Mouse (Mus musculus) small intestine, adult 2 months (tissue): ENCODE data around the gene Pknox2.

Experiments
- CTCF ChIP-seq: fragments of 200-500 bp; IDR thresholded peaks from 2 replicates; pipeline ENCODE4 v1.5.1; 2012; ENCODE audit warnings: low read depth, mild to moderate bottlenecking, control low read depth, inconsistent platforms, low read length, moderate library complexity, mixed read lengths; ENCODE audit not compliant: insufficient replicate concordance, insufficient read length; ENCODE audit errors: extremely low read depth
- POLR2A ChIP-seq: fragments of 200-500 bp; IDR thresholded peaks from 2 replicates; pipeline ENCODE4 v1.6.1; 2012; ENCODE audit warnings: low read depth, mild to moderate bottlenecking, control low read depth, inconsistent platforms, low read length, moderate library complexity

- TF ChIP-seq POLR2A (no peak), CTCF (no peak)
Measured at GRCm38 (mm10) chr9:36894242-36894641, 253.0 kb downstream of the Pknox2 start.
